Mouse (Mus musculus): ENCODE measurements around the gene Podnl1. TPM values are rescaled to one million over a fixed set of nuclear protein-coding genes. Genes with fewer than 3 reads are reported as not detected.

Gene Podnl1
- 0.46 and 0.51 TPM in 2 replicates for polyA plus RNA-seq (2016; fragmentation: Nextera tagmentation; extraction: Ambion mirVana)

- no peak within 1 kb of the TSS for H3K9ac ChIP-seq (replicated peaks)
- peaks cover 2% of the 10 kb centered on the region; the same call in 1 of the 2 replicates for H3K4me1 ChIP-seq
- no peaks in the 10 kb centered on the region for H3K9me3 ChIP-seq
- 63% methylated on average over 7 of the region's 9 CpGs for WGBS
- 0 out of 2 replicates have a peak, but pooled peaks cover 7% of the 10 kb centered on the region for H3K27me3 ChIP-seq
- no peaks in the 10 kb centered on the region for H3K36me3 ChIP-seq
- H3K4me3 ChIP-seq: no peak within 1 kb of the TSS
- H3K4me2 ChIP-seq (replicated peaks): no peak within 1 kb of the TSS
- no peak within 1 kb of the TSS for H3K27ac ChIP-seq (replicated peaks)
- no peak for ATAC-seq (ENCODE audit: low FRiP score, low read depth)
Observed at GRCm38 (mm10) chr8:84125656-84126055, at the start of gene Podnl1. TSS of gene Podnl1 (plus strand) at chr8:84125989.

GRCm38 (mm10) chr8:84076412-84076811 lies 49.4 kb upstream of the Podnl1 start:
- peaks cover 29% of the 10 kb centered on the region for H3K36me3 ChIP-seq

GRCm38 (mm10) chr8:84076849-84077248 lies 48.9 kb upstream of the Podnl1 start:
- Histone ChIP-seq H3K9me3 (no peaks in the 10 kb centered on the region), H3K36me3 (peaks cover 31% of the 10 kb centered on the region), H3K9ac (replicated peaks) (no peak overlapping the region; the same call in 1 of the 2 replicates), H3K4me1 (peaks cover 20% of the 10 kb centered on the region), H3K4me2 (replicated peaks) (no peak overlapping the region), H3K27me3 (no peaks in the 10 kb centered on the region), H3K4me3 (no peak overlapping the region), H3K27ac (replicated peaks) (no peak overlapping the region)
- ATAC-seq (ENCODE audit: low FRiP score, low read depth): no peak
- 92% methylated on average over 3 of the region's 3 CpGs for WGBS

More at GRCm38 (mm10) chr8:84076412-84076811, 49.4 kb upstream of the Podnl1 start:
- Histone ChIP-seq H3K9me3 (no peaks in the 10 kb centered on the region), H3K4me3 (no peak overlapping the region), H3K4me1 (peaks cover 22% of the 10 kb centered on the region), H3K27me3 (no peaks in the 10 kb centered on the region), H3K9ac (replicated peaks) (no peak overlapping the region; the same call in 1 of the 2 replicates), H3K27ac (replicated peaks) (no peak overlapping the region), H3K4me2 (replicated peaks) (no peak overlapping the region)
- no peak for ATAC-seq (ENCODE audit: low FRiP score, low read depth)
- WGBS: 88% methylated on average over 1 of the region's 1 CpGs

- H3K9ac ChIP-seq (replicated peaks): no peak overlapping the region
- no peaks in the 10 kb centered on the region for H3K9me3 ChIP-seq
- H3K4me2 ChIP-seq (replicated peaks): no peak overlapping the region
- H3K27me3 ChIP-seq: no peaks in the 10 kb centered on the region
- peaks cover 7% of the 10 kb centered on the region for H3K4me1 ChIP-seq
- H3K27ac ChIP-seq (replicated peaks): no peak overlapping the region
- WGBS: 92% methylated on average over 5 of the region's 5 CpGs
- ATAC-seq (ENCODE audit: low FRiP score, low read depth): no peak
- H3K4me3 ChIP-seq: no peak overlapping the region
- peaks cover 46% of the 10 kb centered on the region for H3K36me3 ChIP-seq
Observed at GRCm38 (mm10) chr8:84079206-84079605, 46.6 kb upstream of the Podnl1 start.

- H3K4me1 ChIP-seq: peaks cover 16% of the 10 kb centered on the region
- H3K9me3 ChIP-seq: no peaks in the 10 kb centered on the region
- 11% methylated on average over 8 of the region's 8 CpGs for WGBS
- H3K4me3 ChIP-seq: no peak overlapping the region
- H3K27ac ChIP-seq (replicated peaks): no peak overlapping the region
- no peak for ATAC-seq (ENCODE audit: low FRiP score, low read depth)
- no peak overlapping the region for H3K4me2 ChIP-seq (replicated peaks)
- H3K9ac ChIP-seq (replicated peaks): no peak overlapping the region
- peaks cover 4% of the 10 kb centered on the region; the same call in 1 of the 2 replicates for H3K27me3 ChIP-seq
- peaks cover 78% of the 10 kb centered on the region for H3K36me3 ChIP-seq
Observed at GRCm38 (mm10) chr8:84083829-84084241, 42.0 kb upstream of the Podnl1 start.

- no peak for ATAC-seq (ENCODE audit: low FRiP score, low read depth)
- Histone ChIP-seq H3K4me2 (replicated peaks) (0 out of 2 replicates have a peak overlapping the region, but pooled peaks have one; percentile 17), H3K27ac (replicated peaks) (no peak overlapping the region), H3K4me3 (0 out of 2 replicates have a peak overlapping the region, but pooled peaks have one; percentile 12), H3K36me3 (peaks cover 82% of the 10 kb centered on the region), H3K9ac (replicated peaks) (peak overlapping the region; percentile 33; the same call in 1 of the 2 replicates), H3K4me1 (peaks cover 16% of the 10 kb centered on the region), H3K27me3 (peaks cover 4% of the 10 kb centered on the region; the same call in 1 of the 2 replicates), H3K9me3 (no peaks in the 10 kb centered on the region)
- 29% methylated on average over 42 of the region's 42 CpGs for WGBS
Observed at GRCm38 (mm10) chr8:84084341-84085115, 41.3 kb upstream of the Podnl1 start.

GRCm38 (mm10) chr8:84087156-84087555 lies 38.6 kb upstream of the Podnl1 start:
- H3K27me3 ChIP-seq: peaks cover 4% of the 10 kb centered on the region; the same call in 1 of the 2 replicates
- H3K36me3 ChIP-seq: peaks cover 81% of the 10 kb centered on the region
- no peak overlapping the region for H3K27ac ChIP-seq (replicated peaks)
- WGBS: 93% methylated on average over 7 of the region's 7 CpGs
- H3K4me3 ChIP-seq: no peak overlapping the region
- H3K4me1 ChIP-seq: peaks cover 16% of the 10 kb centered on the region
- H3K9me3 ChIP-seq: no peaks in the 10 kb centered on the region
- no peak for ATAC-seq (ENCODE audit: low FRiP score, low read depth)
- no peak overlapping the region for H3K9ac ChIP-seq (replicated peaks)
- H3K4me2 ChIP-seq (replicated peaks): no peak overlapping the region

GRCm38 (mm10) chr8:84087821-84088220 lies 38.0 kb upstream of the Podnl1 start:
- peaks cover 81% of the 10 kb centered on the region for H3K36me3 ChIP-seq
- no peaks in the 10 kb centered on the region for H3K9me3 ChIP-seq
- peaks cover 16% of the 10 kb centered on the region for H3K4me1 ChIP-seq
- ATAC-seq (ENCODE audit: low FRiP score, low read depth): no peak
- no peak overlapping the region for H3K27ac ChIP-seq (replicated peaks)
- WGBS: 95% methylated on average over 14 of the region's 14 CpGs
- H3K4me3 ChIP-seq: no peak overlapping the region
- no peak overlapping the region for H3K9ac ChIP-seq (replicated peaks)
- H3K4me2 ChIP-seq (replicated peaks): no peak overlapping the region
- peaks cover 4% of the 10 kb centered on the region; the same call in 1 of the 2 replicates for H3K27me3 ChIP-seq

GRCm38 (mm10) chr8:84089277-84089676 lies 36.5 kb upstream of the Podnl1 start:
- H3K27ac ChIP-seq (replicated peaks): no peak overlapping the region
- no peak for ATAC-seq (ENCODE audit: low FRiP score, low read depth)
- peaks cover 8% of the 10 kb centered on the region for H3K4me1 ChIP-seq
- no peak overlapping the region for H3K4me2 ChIP-seq (replicated peaks)
- H3K9ac ChIP-seq (replicated peaks): no peak overlapping the region
- no peak overlapping the region for H3K4me3 ChIP-seq
- H3K27me3 ChIP-seq: peaks cover 4% of the 10 kb centered on the region; the same call in 1 of the 2 replicates
- 89% methylated on average over 9 of the region's 9 CpGs for WGBS
- H3K36me3 ChIP-seq: peaks cover 91% of the 10 kb centered on the region
- no peaks in the 10 kb centered on the region for H3K9me3 ChIP-seq

- Histone ChIP-seq H3K9me3 (no peaks in the 10 kb centered on the region), H3K36me3 (peaks cover 92% of the 10 kb centered on the region), H3K27ac (replicated peaks) (no peak overlapping the region), H3K9ac (replicated peaks) (no peak overlapping the region), H3K4me1 (no peaks in the 10 kb centered on the region), H3K27me3 (no peaks in the 10 kb centered on the region), H3K4me3 (no peak overlapping the region), H3K4me2 (replicated peaks) (no peak overlapping the region)
- WGBS: 93% methylated on average over 8 of the region's 8 CpGs
- ATAC-seq (ENCODE audit: low FRiP score, low read depth): no peak
Observed at GRCm38 (mm10) chr8:84090585-84090984, 35.2 kb upstream of the Podnl1 start.

- Histone ChIP-seq H3K27ac (replicated peaks) (no peak overlapping the region), H3K9me3 (no peaks in the 10 kb centered on the region), H3K9ac (replicated peaks) (no peak overlapping the region), H3K4me3 (no peak overlapping the region), H3K27me3 (no peaks in the 10 kb centered on the region), H3K4me2 (replicated peaks) (no peak overlapping the region), H3K36me3 (peaks cover 97% of the 10 kb centered on the region), H3K4me1 (no peaks in the 10 kb centered on the region)
- no peak for ATAC-seq (ENCODE audit: low FRiP score, low read depth)
- 65% methylated on average over 8 of the region's 8 CpGs for WGBS
Observed at GRCm38 (mm10) chr8:84096061-84096460, 29.7 kb upstream of the Podnl1 start.

GRCm38 (mm10) chr8:84098376-84098775 lies 27.4 kb upstream of the Podnl1 start:
- peaks cover 90% of the 10 kb centered on the region for H3K36me3 ChIP-seq
- no peak overlapping the region for H3K27ac ChIP-seq (replicated peaks)
- H3K27me3 ChIP-seq: no peaks in the 10 kb centered on the region
- H3K9me3 ChIP-seq: no peaks in the 10 kb centered on the region
- H3K4me1 ChIP-seq: peaks cover 17% of the 10 kb centered on the region
- 95% methylated on average over 7 of the region's 7 CpGs for WGBS
- no peak overlapping the region for H3K4me2 ChIP-seq (replicated peaks)
- no peak overlapping the region for H3K4me3 ChIP-seq
- H3K9ac ChIP-seq (replicated peaks): no peak overlapping the region
- no peak for ATAC-seq (ENCODE audit: low FRiP score, low read depth)

Data from midbrain, embryonic 12.5 days (tissue).